Mouse (Mus musculus): ENCODE measurements around the gene Phc3.

Gene Phc3

GRCm38 (mm10) chr3:30976991-30977603 lies 7.9 kb upstream of the Phc3 start:
- DNase-seq (ENCODE audit: low spot score in 2 of 2) = no peak

- DNase-seq (ENCODE audit: low spot score in 2 of 2) = peak in 1 of 2 experiments; percentile 71
These were observed 6.0 kb upstream of the Phc3 start for GRCm38 (mm10) chr3:30975102-30975754.

- peak in 1 of 2 experiments; percentile 34 for DNase-seq (ENCODE audit: low spot score in 2 of 2)
These were observed 603 bp downstream of the Phc3 start for GRCm38 (mm10) chr3:30968531-30969092.

- DNase-seq (ENCODE audit: low spot score in 2 of 2) = no peak
These were observed 3.6 kb downstream of the Phc3 start for GRCm38 (mm10) chr3:30965644-30966043.

- DNase-seq (ENCODE audit: low spot score in 2 of 2) = no peak
These were observed 5.0 kb downstream of the Phc3 start for GRCm38 (mm10) chr3:30964216-30964615.

GRCm38 (mm10) chr3:30963100-30963499 lies 6.1 kb downstream of the Phc3 start:
- no peak for DNase-seq (ENCODE audit: low spot score in 2 of 2)

GRCm38 (mm10) chr3:30959868-30960831 lies 9.1 kb downstream of the Phc3 start:
- no peak for DNase-seq (ENCODE audit: low spot score in 2 of 2)

GRCm38 (mm10) chr3:30958709-30959108 lies 10.5 kb downstream of the Phc3 start:
- DNase-seq (ENCODE audit: low spot score in 2 of 2) = no peak

- DNase-seq (ENCODE audit: low spot score in 2 of 2) = no peak
These were observed 12.9 kb downstream of the Phc3 start for GRCm38 (mm10) chr3:30956327-30956726.

- no peak for DNase-seq (ENCODE audit: low spot score in 2 of 2)
These were observed 16.7 kb downstream of the Phc3 start for GRCm38 (mm10) chr3:30952273-30953070.

- no peak for DNase-seq (ENCODE audit: low spot score in 2 of 2)
These were observed 17.6 kb downstream of the Phc3 start for GRCm38 (mm10) chr3:30951652-30952051.

- no peak for DNase-seq (ENCODE audit: low spot score in 2 of 2)
These were observed 34.8 kb downstream of the Phc3 start for GRCm38 (mm10) chr3:30934384-30934783.

GRCm38 (mm10) chr3:30929828-30930227 lies 39.4 kb downstream of the Phc3 start:
- no peak for DNase-seq (ENCODE audit: low spot score in 2 of 2)

GRCm38 (mm10) chr3:30927664-30928063 lies 41.6 kb downstream of the Phc3 start:
- no peak for DNase-seq (ENCODE audit: low spot score in 2 of 2)

GRCm38 (mm10) chr3:30917160-30917559 lies 52.1 kb downstream of the Phc3 start:
- DNase-seq (ENCODE audit: low spot score in 2 of 2) = no peak

GRCm38 (mm10) chr3:30904658-30905057 lies 64.6 kb downstream of the Phc3 start:
- DNase-seq (ENCODE audit: low spot score in 2 of 2) = no peak

GRCm38 (mm10) chr3:30899407-30899806 lies 69.8 kb downstream of the Phc3 start:
- DNase-seq (ENCODE audit: low spot score in 2 of 2) = no peak

- DNase-seq (ENCODE audit: low spot score in 2 of 2) = no peak
These were observed 72.5 kb downstream of the Phc3 start for GRCm38 (mm10) chr3:30896721-30897120.

- no peak for DNase-seq (ENCODE audit: low spot score in 2 of 2)
These were observed 80.2 kb downstream of the Phc3 start for GRCm38 (mm10) chr3:30889014-30889413.

GRCm38 (mm10) chr3:30887449-30887848 lies 81.8 kb downstream of the Phc3 start:
- DNase-seq (ENCODE audit: low spot score in 2 of 2) = no peak

GRCm38 (mm10) chr3:30876709-30877108 lies 92.5 kb downstream of the Phc3 start:
- DNase-seq (ENCODE audit: low spot score in 2 of 2) = no peak

Measured in urinary bladder, postnatal 4 days (tissue).